Mouse (Mus musculus): ENCODE results near the gene Sec14l3.
A peak's percentile ranks its signal among the peaks of the same experiment; 100 is the strongest.
"Not testable (repeated sequence)": the region's sequence is repeated elsewhere in the genome, so short reads cannot be mapped to it uniquely, and the experiment has no call there.

The Sec14l3 gene

DNA sequence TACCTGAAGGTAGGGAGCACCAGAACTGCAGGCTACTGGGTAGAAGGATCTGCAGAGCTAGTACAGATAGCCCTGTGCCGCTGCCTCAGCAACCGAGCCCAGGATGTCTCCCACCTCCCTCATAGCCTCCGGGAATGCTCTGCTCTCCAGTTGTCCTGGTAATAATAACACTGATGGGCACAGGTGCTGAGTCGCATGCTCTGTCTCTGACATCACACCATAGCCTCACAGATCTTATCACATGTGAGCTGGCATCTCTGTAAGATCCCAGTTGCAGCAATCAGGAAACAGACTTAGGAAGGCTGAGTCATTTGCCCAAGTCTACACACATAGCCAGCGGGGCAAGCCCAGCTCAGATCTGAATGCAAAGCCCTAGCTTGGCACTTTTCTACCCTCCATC lies 37.2 kb downstream of the Sec14l3 start:
- DNase-seq (ENCODE audit: low spot score in 2 of 2), result peak; percentile 10 to 12

- DNase-seq (ENCODE audit: low spot score in 2 of 2), result no peak
These were observed 38.9 kb downstream of the Sec14l3 start for GRCm38 (mm10) chr11:4103522-4103921.

GRCm38 (mm10) chr11:4104989-4105388 lies 40.3 kb downstream of the Sec14l3 start:
- DNase-seq (ENCODE audit: low spot score in 2 of 2), result no peak

GRCm38 (mm10) chr11:4105444-4105843 lies 40.8 kb downstream of the Sec14l3 start:
- no peak for DNase-seq (ENCODE audit: low spot score in 2 of 2)

DNA sequence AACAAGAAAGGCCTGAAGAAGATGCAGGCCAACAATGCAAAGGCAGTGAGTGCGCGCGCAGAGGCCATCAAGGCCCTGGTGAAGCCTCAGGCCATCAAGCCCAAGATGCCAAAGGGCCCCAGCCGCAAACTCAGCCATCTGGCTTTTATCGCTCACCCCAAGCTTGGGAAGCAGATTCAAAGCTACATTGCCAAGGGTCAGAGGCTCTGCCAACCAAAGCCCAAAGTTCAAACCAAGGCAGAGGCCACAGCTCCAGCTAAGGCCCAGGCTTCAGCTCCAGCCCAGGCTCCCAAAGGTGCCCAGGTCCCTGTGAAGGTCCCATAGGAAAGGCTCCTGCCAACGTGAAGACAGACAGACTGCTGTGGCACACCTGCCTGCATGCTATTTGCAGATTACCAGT lies 43.3 kb downstream of the Sec14l3 start:
- DNase-seq (ENCODE audit: low spot score in 2 of 2), result not testable (repeated sequence)

- no peak for DNase-seq (ENCODE audit: low spot score in 2 of 2)
These were observed 44.0 kb downstream of the Sec14l3 start for GRCm38 (mm10) chr11:4108691-4109090.

DNA sequence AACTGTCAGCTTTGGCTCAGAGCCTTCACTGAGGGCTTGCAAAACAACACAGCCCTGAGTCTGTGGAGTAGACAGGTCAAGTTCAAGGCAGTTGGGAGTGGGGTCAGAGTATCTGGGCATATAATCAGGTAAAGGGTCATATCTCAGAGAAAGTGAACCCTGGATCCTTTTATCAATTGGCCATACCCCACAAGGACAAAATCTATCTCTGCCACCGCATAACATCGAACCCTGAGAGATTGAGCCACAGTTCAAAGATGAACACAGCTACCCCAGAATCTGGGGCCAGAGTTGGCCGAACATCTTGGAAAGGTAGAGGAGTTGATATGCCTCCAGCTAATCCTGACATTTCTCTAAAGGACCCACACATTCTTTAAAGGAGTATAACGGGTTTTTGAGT lies 47.4 kb downstream of the Sec14l3 start:
- DNase-seq (ENCODE audit: low spot score in 2 of 2), result no peak

DNA sequence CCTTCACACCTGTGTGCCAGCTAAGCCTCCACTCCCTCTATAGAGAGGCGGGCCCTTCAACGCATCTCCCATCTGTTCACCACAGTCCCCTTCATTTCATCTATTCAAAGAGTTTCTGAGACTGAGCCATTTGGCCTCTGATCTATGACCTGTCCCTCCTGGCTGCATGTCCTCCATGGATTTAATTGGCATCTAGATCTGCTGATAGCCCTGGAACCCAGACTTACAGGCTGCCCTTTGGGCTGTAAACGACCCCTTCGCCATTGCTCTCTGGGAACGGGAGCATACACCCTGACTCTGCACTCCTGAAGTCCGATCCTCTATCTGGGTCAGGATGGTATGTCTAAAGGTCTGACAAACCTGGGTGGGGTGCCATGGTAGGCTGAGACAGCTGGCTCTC lies 48.2 kb downstream of the Sec14l3 start:
- no peak for DNase-seq (ENCODE audit: low spot score in 2 of 2)

GRCm38 (mm10) chr11:4113496-4113895 lies 48.9 kb downstream of the Sec14l3 start:
- no peak for DNase-seq (ENCODE audit: low spot score in 2 of 2)

DNA sequence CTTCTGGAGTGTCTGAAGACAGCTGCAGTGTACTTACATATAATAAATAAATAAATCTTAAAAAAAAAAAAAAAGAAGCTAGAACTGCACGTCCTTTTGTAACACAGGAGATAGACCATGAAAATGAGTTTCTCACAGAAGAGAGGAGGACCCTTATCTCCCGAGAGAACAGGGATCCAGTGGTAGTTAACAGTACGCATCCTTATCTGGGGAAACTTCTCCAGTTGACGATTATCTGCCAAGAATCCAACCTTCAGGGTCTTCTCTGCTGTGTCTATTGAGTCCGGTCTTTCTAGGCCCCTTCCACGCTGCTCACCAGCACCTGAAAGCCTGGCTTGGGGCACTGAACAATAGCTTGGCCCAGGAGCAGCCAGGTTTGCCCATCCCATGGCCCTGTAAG lies 49.3 kb downstream of the Sec14l3 start:
- DNase-seq (ENCODE audit: low spot score in 2 of 2), result no peak

DNA sequence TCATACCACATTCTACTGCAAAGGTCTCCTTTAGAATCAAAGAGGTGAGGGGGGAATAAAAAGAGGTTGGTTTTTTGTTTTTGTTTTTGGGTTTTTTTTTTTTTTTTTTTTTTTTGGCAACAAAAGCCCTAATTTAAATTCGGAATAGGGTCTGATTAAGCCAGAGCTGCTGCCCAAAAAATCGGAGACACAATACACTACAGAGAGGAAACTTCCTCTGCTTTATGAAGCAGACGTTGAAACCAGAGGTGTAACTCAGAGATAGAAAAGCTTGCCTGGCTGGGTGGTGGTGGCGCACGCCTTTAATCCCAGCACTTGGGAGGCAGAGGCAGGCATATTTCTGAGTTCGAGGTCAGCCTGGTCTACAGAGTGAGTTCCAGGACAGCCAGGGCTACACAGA lies 49.9 kb downstream of the Sec14l3 start:
- not testable (repeated sequence) for DNase-seq (ENCODE audit: low spot score in 2 of 2)

DNA sequence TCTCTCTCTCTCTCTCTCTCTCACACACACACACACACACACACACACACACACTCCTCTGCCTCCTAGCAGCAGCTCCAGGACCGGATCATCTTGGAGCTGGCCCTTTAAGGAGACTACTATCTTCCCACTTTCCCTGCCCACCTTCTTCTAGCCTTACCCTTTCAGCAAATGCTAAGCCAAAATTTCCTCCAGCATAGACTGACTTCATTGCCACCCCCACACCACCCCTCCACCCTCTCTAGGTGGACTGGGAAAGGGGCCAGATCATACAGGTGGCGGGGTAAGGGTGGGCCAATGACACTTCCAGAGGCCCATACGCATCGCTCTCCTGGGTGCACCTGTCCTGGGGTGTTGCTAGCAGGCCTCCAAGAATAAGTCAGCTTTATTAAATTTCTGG lies 50.8 kb downstream of the Sec14l3 start:
- no peak for DNase-seq (ENCODE audit: low spot score in 2 of 2)

DNA sequence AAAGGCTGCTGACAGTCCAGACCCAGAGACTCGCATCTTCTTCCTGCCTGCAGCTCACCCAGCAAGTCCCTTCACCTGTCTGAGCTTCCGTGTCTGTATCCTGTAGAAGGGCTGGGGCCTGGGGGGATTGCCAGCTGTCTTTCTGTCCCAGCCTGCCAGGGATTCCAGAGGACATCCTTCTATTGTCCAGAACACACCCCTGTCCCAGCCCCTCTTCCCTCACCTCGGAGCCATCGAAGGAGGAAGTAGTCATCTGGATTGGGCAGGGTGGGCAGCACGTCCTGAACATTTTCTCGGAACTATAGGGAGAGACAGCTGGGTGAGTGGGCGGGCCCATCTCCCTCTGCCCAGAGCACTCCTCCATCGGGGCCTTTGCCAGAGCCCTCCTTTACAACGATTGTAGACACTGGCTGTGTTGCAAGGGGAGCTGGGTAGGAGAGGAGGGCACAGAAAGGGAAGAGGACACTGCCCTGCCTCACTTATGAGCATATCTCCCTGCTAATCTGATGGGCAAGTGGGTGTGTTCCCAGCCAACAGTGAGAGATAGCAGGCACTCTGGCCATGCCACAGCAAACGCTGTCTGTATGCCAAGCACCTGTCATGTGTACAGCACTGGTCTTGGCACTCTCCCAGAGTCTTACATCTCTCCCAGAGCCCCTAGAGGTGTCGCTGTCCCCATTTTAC lies 52.0 kb downstream of the Sec14l3 start:
- DNase-seq (ENCODE audit: low spot score in 2 of 2), result no peak

DNA sequence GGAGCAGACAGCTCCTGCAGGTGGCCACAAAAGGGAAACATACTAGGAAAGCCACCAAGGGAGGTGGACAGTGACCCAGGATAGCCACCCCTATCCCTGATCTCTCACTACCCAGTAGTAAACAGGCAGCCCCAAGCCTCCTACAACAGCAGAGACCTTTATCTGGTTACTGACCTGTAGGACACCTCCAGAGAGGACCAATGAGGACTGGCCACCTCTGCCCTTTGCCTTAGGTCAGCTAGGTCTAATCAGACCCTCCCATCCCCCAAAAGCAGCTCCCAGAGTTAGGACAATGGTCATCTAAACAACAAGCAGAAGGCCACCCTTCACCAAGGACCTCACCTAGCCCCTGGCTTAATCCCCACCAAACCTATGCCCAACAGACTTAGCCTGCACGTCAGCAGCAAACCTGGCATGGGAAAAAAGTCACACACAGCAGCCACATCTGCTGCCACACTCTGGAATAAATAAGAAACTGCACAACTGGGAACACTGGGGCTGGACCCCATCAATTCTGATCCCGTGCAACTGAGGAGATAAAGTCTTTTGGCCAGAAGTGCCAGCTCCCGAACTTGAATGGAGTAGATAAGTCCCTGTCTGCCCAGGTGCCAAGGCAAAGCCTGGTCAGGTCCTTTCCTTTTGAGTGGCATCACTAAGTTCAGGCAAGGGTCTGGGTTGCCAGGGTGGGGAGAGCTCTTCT lies 52.9 kb downstream of the Sec14l3 start:
- DNase-seq (ENCODE audit: low spot score in 2 of 2), result no peak

- peak; percentile 70 to 78 for DNase-seq (ENCODE audit: low spot score in 2 of 2)
These were observed 53.7 kb downstream of the Sec14l3 start for GRCm38 (mm10) chr11:4118081-4118921.

GRCm38 (mm10) chr11:4119635-4120034 lies 55.0 kb downstream of the Sec14l3 start:
- DNase-seq (ENCODE audit: low spot score in 2 of 2), result no peak

GRCm38 (mm10) chr11:4121691-4122090 lies 57.0 kb downstream of the Sec14l3 start:
- DNase-seq (ENCODE audit: low spot score in 2 of 2), result no peak

- no peak for DNase-seq (ENCODE audit: low spot score in 2 of 2)
These were observed 57.6 kb downstream of the Sec14l3 start for GRCm38 (mm10) chr11:4122226-4122625.

DNA sequence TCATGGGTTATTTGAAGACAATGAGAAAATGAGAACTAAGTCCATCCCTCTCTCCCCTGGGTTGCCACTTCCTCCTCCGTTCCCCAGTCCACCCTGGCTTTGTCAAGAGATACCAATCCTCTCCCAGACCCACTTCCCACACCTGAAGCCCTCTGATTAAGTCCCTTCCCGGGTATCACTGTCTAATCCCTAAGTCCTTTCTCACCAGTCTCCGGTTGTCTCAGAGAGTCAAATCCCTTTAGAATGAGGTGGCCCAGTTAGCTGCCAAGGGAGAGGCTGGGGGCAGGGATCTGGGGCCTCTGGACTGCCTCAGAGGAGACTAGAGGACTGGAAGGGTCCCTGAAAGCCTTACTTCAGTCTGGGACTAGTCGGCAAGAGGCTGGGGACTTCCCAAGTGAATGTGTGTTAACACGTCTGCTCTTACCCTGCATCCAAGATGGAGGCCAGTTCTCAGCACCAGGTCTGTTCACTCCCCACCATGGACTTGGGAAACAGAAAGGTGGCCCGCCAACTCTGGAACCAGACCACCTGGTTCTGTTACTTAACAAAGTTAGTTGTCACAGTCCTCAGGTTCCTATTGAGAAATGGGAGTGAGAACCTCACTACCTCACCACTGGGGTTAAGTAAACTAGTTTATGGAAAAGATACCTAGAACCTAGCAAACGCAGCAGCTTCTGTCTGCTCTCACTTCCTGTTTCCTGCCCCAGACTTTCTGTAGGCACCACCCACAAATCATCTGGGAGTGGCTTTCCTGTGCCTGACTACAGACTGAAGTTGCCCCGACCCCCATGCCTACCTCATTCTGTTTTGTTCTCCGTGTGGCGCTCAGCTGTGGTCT lies 58.3 kb downstream of the Sec14l3 start, which contains the start of gene Sec14l2:
Gene Sec14l2, minus strand, starts transcription at position 674 of the 838 bp plus-strand sequence.
- no peak for DNase-seq (ENCODE audit: low spot score in 2 of 2)

DNA sequence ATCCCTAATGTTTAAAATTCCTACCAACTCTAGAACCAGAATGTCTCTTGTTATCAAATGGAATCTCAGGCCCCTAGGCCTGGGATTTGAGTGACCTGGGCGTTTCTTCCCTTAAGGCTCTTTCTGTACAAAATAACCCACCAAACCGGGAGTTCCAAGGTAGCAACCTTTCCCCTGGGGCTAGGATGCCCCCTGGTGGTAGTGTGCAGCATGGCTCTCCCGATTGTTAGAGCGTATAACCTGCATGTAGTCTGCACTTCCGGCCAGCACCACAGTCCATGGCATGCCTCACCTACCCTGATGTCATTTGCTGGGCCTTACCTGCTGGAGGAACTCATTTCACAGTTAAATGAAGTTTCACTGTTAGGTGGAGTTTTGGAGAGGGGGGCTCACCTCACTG lies 59.3 kb downstream of the Sec14l3 start:
- peak in 1 of 2 experiments; percentile 28 for DNase-seq (ENCODE audit: low spot score in 2 of 2)

DNA sequence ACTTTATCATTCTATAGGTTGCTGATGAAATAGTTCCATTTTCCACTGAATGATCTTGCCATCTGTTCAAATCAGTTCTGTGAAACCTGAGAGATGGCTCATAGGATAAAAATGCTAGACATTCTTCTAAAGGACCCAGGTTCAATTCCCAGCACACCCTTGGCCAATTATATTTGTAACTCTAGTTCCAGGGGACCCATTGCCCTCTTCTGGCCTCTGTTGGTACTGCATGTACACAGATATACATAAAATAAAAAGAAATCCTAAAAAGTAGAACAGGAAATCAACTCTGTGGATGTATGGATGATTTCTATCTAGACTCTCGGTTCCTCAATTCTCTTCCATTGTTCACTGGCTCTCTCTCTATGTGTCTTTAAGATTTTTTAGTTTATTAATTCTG lies 62.4 kb downstream of the Sec14l3 start:
- no peak for DNase-seq (ENCODE audit: low spot score in 2 of 2)
